Mouse (Mus musculus): ENCODE data around the gene Csn1s2b.
"Not testable (repeated sequence)": the region's sequence is repeated elsewhere in the genome, so short reads cannot be mapped to it uniquely, and the experiment has no call there.

Gene Csn1s2b

GRCm38 (mm10) chr5:87807782-87808181 is at the start of gene Csn1s2b:
Csn1s2b (plus strand) TSS chr5:87808082.
- DNase-seq (ENCODE audit: low read depth) = no peak

- DNase-seq (ENCODE audit: low read depth) = no peak
These were observed 43.3 kb upstream of the Csn1s2b start for GRCm38 (mm10) chr5:87764546-87764945.

GRCm38 (mm10) chr5:87772151-87772550 is 35.7 kb upstream of the Csn1s2b start:
- not testable (repeated sequence) for DNase-seq (ENCODE audit: low read depth)

GRCm38 (mm10) chr5:87774267-87774666 is 33.6 kb upstream of the Csn1s2b start, which contains the start of gene Csn1s2a:
Csn1s2a (plus strand) TSS chr5:87774567.
- no peak for DNase-seq (ENCODE audit: low read depth)

GRCm38 (mm10) chr5:87782731-87783130 is 25.2 kb upstream of the Csn1s2b start:
- DNase-seq (ENCODE audit: low read depth) = no peak

GRCm38 (mm10) chr5:87809253-87809652 is 1.4 kb downstream of the Csn1s2b start:
- DNase-seq (ENCODE audit: low read depth) = no peak

GRCm38 (mm10) chr5:87825386-87825785 is 17.5 kb downstream of the Csn1s2b start, which contains the start of gene Prr27:
Prr27 (plus strand) TSS chr5:87825686.
- DNase-seq (ENCODE audit: low read depth) = no peak

GRCm38 (mm10) chr5:87855136-87855716 is 47.3 kb downstream of the Csn1s2b start:
- DNase-seq (ENCODE audit: low read depth) = no peak

- DNase-seq (ENCODE audit: low read depth) = no peak
These were observed 62.2 kb downstream of the Csn1s2b start for GRCm38 (mm10) chr5:87870084-87870483.

GRCm38 (mm10) chr5:87871423-87871822 is 63.5 kb downstream of the Csn1s2b start:
- DNase-seq (ENCODE audit: low read depth) = no peak
